Mouse (Mus musculus): ENCODE results near the gene Zc2hc1c. TPM values are rescaled to one million over a fixed set of nuclear protein-coding genes. Genes with fewer than 3 reads are reported as not detected.

Gene Zc2hc1c
- polyA plus RNA-seq (2016; fragmentation: Nextera tagmentation; extraction: Ambion mirVana), result 0.68 and 0.91 TPM in 2 replicates

DNA sequence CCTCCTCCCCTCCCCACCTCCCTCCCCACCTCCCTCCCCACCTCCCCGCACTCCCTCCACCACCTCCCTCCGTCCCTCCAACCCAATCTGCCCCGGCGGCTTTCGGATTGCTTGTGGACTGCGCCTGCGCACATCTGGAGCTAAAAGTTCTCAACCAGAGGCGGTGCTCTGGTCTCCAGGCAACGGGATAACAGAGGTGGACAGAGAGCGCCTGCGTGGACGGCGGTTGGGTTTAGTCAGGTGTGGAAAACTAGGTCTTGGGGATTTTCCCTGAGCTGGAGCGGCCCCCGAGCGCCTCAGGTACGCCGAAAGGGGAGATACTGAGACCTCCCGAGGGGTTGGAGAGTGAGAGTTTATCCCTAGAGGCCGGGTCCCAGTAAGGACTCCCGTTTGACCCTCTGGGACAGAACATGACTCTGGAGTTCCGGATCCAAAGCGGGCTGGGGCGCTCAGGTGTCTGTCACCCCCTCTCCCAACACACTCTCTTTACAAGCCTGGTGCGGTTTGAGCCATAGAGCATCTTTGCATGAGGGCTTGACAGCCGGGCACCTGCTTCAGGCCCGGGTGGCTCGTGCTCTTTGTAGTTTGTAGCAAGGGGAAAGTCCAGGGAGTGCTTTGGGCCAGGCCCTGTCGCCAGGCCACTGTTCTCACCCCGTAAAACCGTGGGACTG is at the start of gene Zc2hc1c:
Gene Zc2hc1c (plus strand): TSS at position 106 of the 671 bp plus-strand sequence.
- peak; percentile 94 for DNase-seq (ENCODE audit: low spot score)
- peaks cover 31% of the 10 kb centered on the region for H3K4me1 ChIP-seq
- H3K27me3 ChIP-seq (ENCODE audit: low read depth, poor library complexity, severe bottlenecking), result peaks cover 21% of the 10 kb centered on the region
- peak within 1 kb of the TSS; percentile 85 for H3K27ac ChIP-seq
- H3K4me3 ChIP-seq, result peak within 1 kb of the TSS; percentile 67
- H3K9me3 ChIP-seq (replicated peaks), result no peaks in the 10 kb centered on the region
- 2% methylated on average over 31 of the region's 31 CpGs for WGBS
- H3K36me3 ChIP-seq, result no peaks in the 10 kb centered on the region

DNA sequence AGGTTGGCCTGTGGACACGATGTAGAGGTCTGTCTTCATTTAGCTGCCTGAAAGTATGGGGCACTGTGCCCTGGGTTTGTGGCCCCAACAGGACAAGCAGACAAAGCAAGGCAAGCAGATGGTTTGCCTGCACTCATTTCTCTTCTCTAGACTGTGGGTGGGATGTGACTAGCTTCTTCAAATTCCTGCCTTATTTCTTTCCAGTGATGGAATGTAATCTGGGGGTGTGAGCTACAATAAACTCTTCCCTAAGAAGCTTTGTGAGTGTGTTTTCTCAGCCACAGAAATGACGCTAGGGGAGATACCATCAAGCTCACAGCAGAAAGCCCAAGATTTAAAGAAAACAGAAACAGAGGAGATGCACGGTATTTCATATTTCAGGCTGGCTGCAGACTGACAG is 36.3 kb upstream of the Zc2hc1c start:
- Histone ChIP-seq H3K4me3 (no peak overlapping the region), H3K27me3 (ENCODE audit: low read depth, poor library complexity, severe bottlenecking) (no peaks in the 10 kb centered on the region), H3K9me3 (replicated peaks) (no peaks in the 10 kb centered on the region), H3K36me3 (peaks cover 4% of the 10 kb centered on the region), H3K27ac (no peak overlapping the region), H3K4me1 (peaks cover 12% of the 10 kb centered on the region)
- no peak for DNase-seq (ENCODE audit: low spot score)
- 91% methylated on average over 3 of the region's 3 CpGs for WGBS

DNA sequence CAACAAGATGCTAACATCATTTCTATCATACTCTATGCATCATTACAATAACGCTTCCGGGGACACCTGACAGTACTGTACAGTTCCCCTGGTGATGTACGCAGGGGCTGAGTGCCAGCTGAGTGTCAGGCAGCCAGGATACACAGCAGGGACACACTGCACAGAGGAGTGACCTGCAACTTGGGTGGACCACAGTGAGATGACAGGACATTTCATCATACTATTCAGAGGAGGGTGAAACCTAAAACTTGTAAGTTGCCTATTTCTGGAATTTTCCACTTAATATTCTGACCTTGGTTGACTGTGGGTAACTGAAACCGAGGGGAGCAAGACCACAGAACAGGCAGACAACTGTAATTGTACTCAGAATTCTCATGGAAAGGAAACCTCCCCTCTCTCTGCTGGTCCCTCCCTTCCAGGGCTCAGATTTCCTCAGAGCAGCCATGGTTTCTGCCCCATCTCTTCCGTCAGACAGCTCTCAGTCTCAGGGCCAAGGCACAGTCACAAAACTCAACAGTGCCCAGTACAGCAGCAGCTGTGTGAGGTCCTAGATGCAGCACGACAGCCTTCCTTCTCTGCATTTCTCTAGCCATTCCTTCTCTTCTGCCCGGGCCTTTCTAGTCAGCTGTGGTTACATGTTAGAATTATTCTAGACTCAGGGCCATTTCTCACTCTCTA is 32.2 kb upstream of the Zc2hc1c start:
- Histone ChIP-seq H3K4me3 (no peak overlapping the region), H3K36me3 (no peaks in the 10 kb centered on the region; the same call in 1 of the 2 replicates), H3K27ac (peak overlapping the region; percentile 46; the same call in 1 of the 2 replicates), H3K9me3 (replicated peaks) (no peaks in the 10 kb centered on the region), H3K27me3 (ENCODE audit: low read depth, poor library complexity, severe bottlenecking) (no peaks in the 10 kb centered on the region), H3K4me1 (peaks cover 15% of the 10 kb centered on the region)
- 72% methylated on average over 7 of the region's 7 CpGs for WGBS
- DNase-seq (ENCODE audit: low spot score), result no peak

DNA sequence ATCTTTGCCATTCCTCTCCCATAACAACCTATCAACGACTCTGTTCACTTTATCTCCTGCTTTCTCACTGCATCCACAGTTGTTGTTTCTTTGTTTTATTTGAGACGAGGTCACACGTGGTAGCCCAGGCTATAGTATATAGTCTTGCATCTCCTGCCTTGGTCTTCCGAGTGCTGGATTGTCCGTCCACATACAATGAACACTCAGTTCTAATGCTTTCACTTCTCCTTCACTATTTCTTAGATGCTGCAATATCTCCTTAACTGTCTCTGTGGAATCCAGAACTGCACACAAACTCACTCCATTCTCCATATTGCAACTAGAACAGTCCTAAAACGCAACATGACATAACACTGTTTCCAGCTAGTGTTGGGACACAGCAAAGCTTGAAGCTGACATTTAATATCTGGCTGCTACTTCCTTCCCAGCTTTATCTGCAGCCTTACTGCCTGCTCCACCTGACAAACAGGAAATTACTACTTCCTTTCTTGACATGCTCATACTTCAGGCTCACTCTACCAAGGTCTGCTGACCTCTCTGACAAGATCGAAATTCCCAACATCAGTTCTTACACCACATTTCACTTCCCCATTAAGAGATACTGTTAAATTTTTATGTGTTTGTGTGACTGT is 31.3 kb upstream of the Zc2hc1c start:
- 89% methylated on average over 7 of the region's 7 CpGs for WGBS
- Histone ChIP-seq H3K27me3 (ENCODE audit: low read depth, poor library complexity, severe bottlenecking) (no peaks in the 10 kb centered on the region), H3K9me3 (replicated peaks) (no peaks in the 10 kb centered on the region), H3K4me1 (peaks cover 20% of the 10 kb centered on the region), H3K27ac (peak overlapping the region; percentile 2; the same call in 1 of the 2 replicates), H3K4me3 (no peak overlapping the region), H3K36me3 (no peaks in the 10 kb centered on the region; the same call in 1 of the 2 replicates)
- DNase-seq (ENCODE audit: low spot score), result no peak

DNA sequence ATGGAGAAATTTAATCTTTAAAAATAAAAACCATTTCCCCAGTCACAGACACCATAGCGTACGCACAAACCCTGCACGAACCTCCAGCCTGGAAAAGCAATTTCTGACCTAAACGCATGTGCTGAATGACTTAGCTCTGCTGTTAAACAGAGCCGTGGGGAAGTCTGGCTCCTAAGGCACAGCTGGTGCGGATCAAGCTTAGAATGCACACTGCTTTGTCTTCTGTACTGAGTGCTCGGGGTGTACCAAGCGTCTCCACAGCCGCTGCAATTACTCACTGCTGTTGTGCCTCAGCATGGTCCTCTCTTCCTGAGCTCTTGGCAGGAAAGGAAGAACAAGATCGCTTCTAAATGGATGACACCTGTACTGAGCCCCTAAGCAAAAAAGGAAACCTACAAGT is 25.9 kb upstream of the Zc2hc1c start:
- 47% methylated on average over 10 of the region's 10 CpGs for WGBS
- peaks cover 4% of the 10 kb centered on the region for H3K36me3 ChIP-seq
- H3K27ac ChIP-seq, result peak overlapping the region; percentile 73
- no peak overlapping the region for H3K4me3 ChIP-seq
- peaks cover 38% of the 10 kb centered on the region for H3K4me1 ChIP-seq
- DNase-seq (ENCODE audit: low spot score), result peak; percentile 71
- H3K27me3 ChIP-seq (ENCODE audit: low read depth, poor library complexity, severe bottlenecking), result no peaks in the 10 kb centered on the region
- H3K9me3 ChIP-seq (replicated peaks), result no peaks in the 10 kb centered on the region

DNA sequence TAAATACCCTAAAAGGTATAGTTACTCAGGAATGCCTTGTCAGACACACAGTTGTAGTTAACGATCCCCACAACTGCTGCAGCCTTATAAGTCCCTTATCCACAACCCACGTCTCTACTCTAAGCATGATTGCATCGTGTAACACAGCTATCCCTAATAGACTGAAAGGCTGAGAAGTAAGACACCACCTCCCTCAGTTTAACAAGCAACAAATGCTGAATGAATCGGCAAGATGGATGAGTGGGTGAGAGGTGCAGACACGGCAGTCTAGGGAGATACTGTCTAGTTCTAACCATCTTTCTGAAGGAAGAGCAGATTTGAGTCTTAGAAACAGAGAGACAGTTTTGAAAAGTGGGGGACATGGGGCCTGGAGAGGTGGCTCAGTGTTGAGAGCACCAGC is 25.2 kb upstream of the Zc2hc1c start:
- WGBS, result 77% methylated on average over 5 of the region's 5 CpGs
- Histone ChIP-seq H3K9me3 (replicated peaks) (no peaks in the 10 kb centered on the region), H3K4me1 (peaks cover 38% of the 10 kb centered on the region), H3K36me3 (peaks cover 5% of the 10 kb centered on the region), H3K27ac (peak overlapping the region; percentile 73), H3K4me3 (no peak overlapping the region), H3K27me3 (ENCODE audit: low read depth, poor library complexity, severe bottlenecking) (no peaks in the 10 kb centered on the region)
- no peak for DNase-seq (ENCODE audit: low spot score)

DNA sequence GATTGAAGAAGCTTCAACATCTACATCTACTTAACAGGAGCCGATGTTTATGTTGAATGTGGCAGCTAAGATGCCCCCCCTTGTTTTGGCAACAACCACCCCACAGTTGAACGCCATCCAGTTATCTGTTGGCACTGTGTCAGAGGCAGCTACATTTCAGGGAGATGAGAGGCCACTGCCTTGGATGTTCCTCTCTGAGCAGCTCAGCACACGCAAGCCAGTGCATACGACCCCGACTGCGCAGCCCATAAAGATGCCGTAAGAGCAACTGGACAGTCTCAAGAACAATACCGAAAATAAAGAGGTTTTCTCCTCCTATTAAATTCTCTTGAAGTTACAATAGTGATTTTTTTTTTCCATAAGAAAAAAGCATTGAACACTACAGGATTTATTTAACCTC is 23.9 kb upstream of the Zc2hc1c start:
- Histone ChIP-seq H3K27me3 (ENCODE audit: low read depth, poor library complexity, severe bottlenecking) (no peaks in the 10 kb centered on the region), H3K4me3 (no peak overlapping the region), H3K4me1 (peaks cover 38% of the 10 kb centered on the region), H3K27ac (peak overlapping the region; percentile 67; the same call in 1 of the 2 replicates), H3K36me3 (peaks cover 15% of the 10 kb centered on the region), H3K9me3 (replicated peaks) (no peaks in the 10 kb centered on the region)
- whole genome bisulfite sequencing, result 81% methylated on average over 8 of the region's 8 CpGs
- DNase-seq (ENCODE audit: low spot score), result no peak

DNA sequence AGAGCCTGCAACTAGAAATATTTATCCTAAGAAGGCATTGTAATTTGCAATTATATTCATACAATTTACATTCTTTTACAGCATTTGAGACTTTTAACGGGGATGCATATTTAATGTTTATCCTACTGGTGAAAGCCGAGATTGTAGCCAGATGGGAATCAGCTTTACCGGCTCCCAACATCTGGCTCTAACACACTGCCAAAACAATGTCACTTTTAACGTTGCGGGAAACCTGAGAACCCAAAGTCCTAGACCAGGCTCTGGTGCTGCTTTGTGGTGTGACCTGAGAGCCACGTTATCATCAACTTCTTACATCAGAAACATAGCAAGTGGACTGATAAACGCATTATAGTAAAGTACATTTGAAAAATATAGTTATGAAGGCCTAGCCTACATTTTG is 23.5 kb upstream of the Zc2hc1c start:
- Histone ChIP-seq H3K36me3 (peaks cover 15% of the 10 kb centered on the region), H3K4me3 (no peak overlapping the region), H3K27me3 (ENCODE audit: low read depth, poor library complexity, severe bottlenecking) (no peaks in the 10 kb centered on the region), H3K27ac (peak overlapping the region; percentile 67; the same call in 1 of the 2 replicates), H3K4me1 (peaks cover 41% of the 10 kb centered on the region), H3K9me3 (replicated peaks) (no peaks in the 10 kb centered on the region)
- 41% methylated on average over 7 of the region's 7 CpGs for WGBS
- DNase-seq (ENCODE audit: low spot score), result peak; percentile 48

DNA sequence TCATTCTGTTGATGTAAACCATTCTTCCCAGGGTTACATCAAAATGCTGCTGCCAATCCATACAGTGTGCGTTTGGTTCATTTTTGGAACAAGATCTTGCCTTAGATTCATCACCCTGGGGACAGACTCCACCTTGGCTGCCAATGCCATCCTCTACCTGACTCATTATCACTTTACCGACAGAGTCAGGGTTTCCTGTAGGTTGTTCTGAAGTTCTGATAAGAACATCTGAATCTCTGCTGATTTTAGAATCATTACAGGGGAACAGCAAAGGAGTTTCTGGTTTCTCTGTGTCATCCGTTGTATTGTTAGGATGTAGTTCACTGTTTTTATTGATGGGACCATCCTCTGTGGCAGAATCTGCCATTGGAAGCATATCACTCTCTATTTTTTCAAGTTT is 22.1 kb upstream of the Zc2hc1c start:
- 90% methylated on average over 3 of the region's 3 CpGs for WGBS
- H3K27ac ChIP-seq, result no peak overlapping the region
- H3K27me3 ChIP-seq (ENCODE audit: low read depth, poor library complexity, severe bottlenecking), result no peaks in the 10 kb centered on the region

DNA sequence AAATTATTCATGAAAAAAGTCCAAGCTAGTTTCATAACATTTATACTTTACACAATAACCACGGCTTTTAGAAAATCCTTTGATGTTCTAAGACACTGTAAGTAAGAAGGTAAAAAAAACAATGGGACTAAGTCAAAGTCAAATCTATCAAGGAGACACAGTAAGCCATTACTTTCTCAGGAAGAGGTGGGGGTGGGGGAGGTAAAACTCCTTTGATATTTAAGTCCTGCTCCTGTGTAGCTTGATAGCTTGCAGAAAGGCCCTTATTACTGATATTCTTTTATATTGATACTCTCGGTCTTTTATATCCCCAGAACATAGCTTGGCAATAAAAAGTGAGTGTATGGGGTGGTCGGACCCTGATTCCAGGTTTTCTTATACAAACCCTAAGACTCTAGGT is 18.6 kb upstream of the Zc2hc1c start:
- H3K4me3 ChIP-seq, result peak overlapping the region; percentile 62
- no peaks in the 10 kb centered on the region for H3K27me3 ChIP-seq (ENCODE audit: low read depth, poor library complexity, severe bottlenecking)
- H3K9me3 ChIP-seq (replicated peaks), result no peaks in the 10 kb centered on the region
- H3K36me3 ChIP-seq, result peaks cover 24% of the 10 kb centered on the region
- 62% methylated on average over 3 of the region's 3 CpGs for WGBS
- DNase-seq (ENCODE audit: low spot score), result no peak
- H3K27ac ChIP-seq, result peak overlapping the region; percentile 93
- H3K4me1 ChIP-seq, result peaks cover 30% of the 10 kb centered on the region

More for the DNA sequence above, 22.1 kb upstream of the Zc2hc1c start:
- no peaks in the 10 kb centered on the region for H3K9me3 ChIP-seq (replicated peaks)
- DNase-seq (ENCODE audit: low spot score), result no peak
- peaks cover 48% of the 10 kb centered on the region for H3K4me1 ChIP-seq
- H3K36me3 ChIP-seq, result peaks cover 15% of the 10 kb centered on the region
- H3K4me3 ChIP-seq, result no peak overlapping the region

DNA sequence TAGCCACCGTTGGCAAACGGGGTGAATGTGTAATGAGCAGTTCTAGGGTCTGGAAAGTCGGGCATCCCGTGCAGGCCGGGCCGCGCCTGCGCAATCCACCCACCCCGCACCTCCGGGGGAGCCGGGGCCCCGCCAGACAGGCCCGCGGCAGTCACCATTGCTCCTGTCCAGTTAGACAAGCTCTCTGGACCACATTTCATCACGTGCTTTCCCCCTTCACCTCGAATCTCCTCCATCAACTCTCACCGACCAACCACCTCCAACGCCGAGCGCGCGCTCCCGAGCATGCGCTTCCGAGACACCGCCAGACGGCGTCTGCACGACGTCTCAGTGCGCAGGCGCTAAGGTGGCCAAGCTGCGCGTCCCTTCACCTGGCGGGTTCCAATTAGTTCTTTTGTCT is 18.1 kb upstream of the Zc2hc1c start, which contains the start of gene Mlh3:
Gene Mlh3 (minus strand): TSS at position 281 of the 400 bp plus-strand sequence.
- H3K4me1 ChIP-seq, result peaks cover 25% of the 10 kb centered on the region
- WGBS, result 2% methylated on average over 35 of the region's 35 CpGs
- H3K9me3 ChIP-seq (replicated peaks), result no peaks in the 10 kb centered on the region
- H3K36me3 ChIP-seq, result peaks cover 28% of the 10 kb centered on the region
- no peaks in the 10 kb centered on the region for H3K27me3 ChIP-seq (ENCODE audit: low read depth, poor library complexity, severe bottlenecking)
- H3K27ac ChIP-seq, result peak within 1 kb of the TSS; percentile 93
- peak within 1 kb of the TSS; percentile 62 for H3K4me3 ChIP-seq
- DNase-seq (ENCODE audit: low spot score), result peak; percentile 91

DNA sequence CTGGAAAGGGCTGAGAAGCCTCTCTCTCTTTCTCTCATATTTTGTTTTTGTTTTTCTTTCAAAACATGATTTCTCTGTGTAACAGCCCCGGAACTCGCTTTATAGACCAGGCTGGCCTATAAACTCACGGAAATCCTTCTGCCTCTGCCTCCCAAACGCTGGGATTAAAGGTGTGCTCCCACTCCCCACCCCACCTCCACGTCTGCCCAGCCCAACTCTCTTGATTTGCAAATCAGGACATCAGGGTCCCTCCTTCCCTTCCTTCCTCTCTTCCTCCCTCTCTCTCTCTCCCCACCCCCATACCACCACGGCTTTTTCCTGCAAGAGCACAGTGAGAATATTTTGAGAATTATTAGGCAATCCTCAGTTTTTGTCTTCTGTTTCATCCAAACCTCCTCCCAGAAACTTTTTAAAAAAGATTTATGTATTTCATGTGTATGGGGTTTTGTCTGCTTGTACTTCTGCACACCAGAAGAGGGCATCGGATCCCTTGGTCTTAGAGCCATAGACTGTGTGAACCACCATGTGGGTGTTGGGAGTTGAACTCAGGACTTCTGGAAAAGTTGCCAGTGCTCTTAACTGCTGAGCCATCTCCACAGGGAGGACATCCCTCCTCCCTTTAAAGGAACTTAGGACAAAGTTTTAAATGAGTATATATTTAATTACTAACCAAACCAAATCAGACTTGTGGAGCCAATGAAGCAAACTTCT is 17.1 kb upstream of the Zc2hc1c start:
- no peak for DNase-seq (ENCODE audit: low spot score)
- H3K9me3 ChIP-seq (replicated peaks), result no peaks in the 10 kb centered on the region
- WGBS, result 77% methylated on average over 7 of the region's 7 CpGs
- H3K4me1 ChIP-seq, result peaks cover 17% of the 10 kb centered on the region
- peak overlapping the region; percentile 93; the same call in 1 of the 2 replicates for H3K27ac ChIP-seq
- no peaks in the 10 kb centered on the region for H3K27me3 ChIP-seq (ENCODE audit: low read depth, poor library complexity, severe bottlenecking)
- H3K4me3 ChIP-seq, result no peak overlapping the region; the same call in 1 of the 2 replicates
- H3K36me3 ChIP-seq, result peaks cover 34% of the 10 kb centered on the region
